Mouse (Mus musculus) hindbrain, embryonic 13.5 days (tissue): ENCODE results near the gene Gm26558. TPM values are rescaled to one million over a fixed set of nuclear protein-coding genes. Genes with fewer than 3 reads are reported as not detected.

Experiments used
- ATAC-seq: fragments of 200-750 bp; cut with Nextera tagmentation; 2 replicates; pipeline ENCODE4 v1.8.0; 2017; ENCODE audit warnings: moderate TSS enrichment; ENCODE audit not compliant: low FRiP score
- H3K27ac ChIP-seq: fragments of 300-500 bp; sonication (generic); 2 replicates; pipeline ENCODE4 v1.5.1; 2015; ENCODE audit warnings: inconsistent platforms, mild to moderate bottlenecking, moderate library complexity
- H3K27me3 ChIP-seq: fragments of 300-500 bp; sonication (generic); 2 replicates; pipeline ENCODE4 v1.6.1; 2015; ENCODE audit warnings: mild to moderate bottlenecking, inconsistent platforms
- H3K36me3 ChIP-seq: fragments of 300-500 bp; sonication (generic); 2 replicates; pipeline ENCODE4 v1.6.1; 2015; ENCODE audit warnings: mild to moderate bottlenecking, inconsistent platforms
- H3K4me1 ChIP-seq: fragments of 300-500 bp; sonication (generic); replicated peaks from 2 replicates; pipeline ENCODE4 v1.6.1; 2015; ENCODE audit warnings: inconsistent platforms
- H3K4me2 ChIP-seq: fragments of 300-500 bp; sonication (generic); 2 replicates; pipeline ENCODE4 v1.6.1; 2015; ENCODE audit warnings: inconsistent platforms, mild to moderate bottlenecking, moderate library complexity
- H3K4me3 ChIP-seq: fragments of 300-500 bp; sonication (generic); 2 replicates; pipeline ENCODE4 v1.5.1; 2015; ENCODE audit warnings: mild to moderate bottlenecking, inconsistent platforms
- H3K9ac ChIP-seq: fragments of 300-500 bp; sonication (generic); 2 replicates; pipeline ENCODE4 v1.6.1; 2015; ENCODE audit warnings: mild to moderate bottlenecking, inconsistent platforms
- H3K9me3 ChIP-seq: fragments of 300-500 bp; sonication (generic); 2 replicates; pipeline ENCODE4 v1.6.1; 2016; ENCODE audit warnings: inconsistent platforms
- WGBS: fragments of 180-500 bp; shearing (Covaris S2); methylation state at CpG from one replicate; pipeline ENCODE4 v1.1.7; 2015; 5-methylcytosine and 5-hydroxymethylcytosine counted together
- polyA plus RNA-seq: library from polyadenylated mRNA; unstranded; fragments of >200 nt; fragmentation: Nextera tagmentation; extraction: Ambion mirVana; gene quantifications from 2 replicates; pipeline ENCODE4 v1.2.1, GENCODE M21; 2015

Gm26558 gene
- polyA plus RNA-seq, 1 experiment from 2014 or later, result 3.7 TPM

DNA sequence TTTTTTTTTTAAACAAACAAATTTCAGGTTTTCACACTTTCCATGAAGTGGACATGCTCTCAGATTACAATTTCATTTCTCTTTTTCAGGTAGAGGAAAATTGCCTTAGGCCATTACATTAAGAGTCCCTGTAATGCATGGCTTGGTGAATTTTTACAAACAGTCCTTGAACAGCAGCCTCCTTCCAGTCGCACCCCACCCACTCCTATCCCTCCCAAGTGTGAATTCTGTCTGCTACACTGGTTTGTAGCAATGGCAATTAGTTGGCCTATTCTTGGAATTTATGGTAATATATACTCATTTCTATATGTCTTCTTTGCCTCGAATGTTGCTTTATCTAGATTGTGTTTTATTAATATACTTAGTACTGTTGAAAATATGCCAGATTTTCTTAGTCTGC, 10.6 kb upstream of the Gm26558 start:
- no peak overlapping the region for H3K9ac ChIP-seq
- H3K27ac ChIP-seq, result no peak overlapping the region
- H3K4me2 ChIP-seq, result no peak overlapping the region
- H3K4me3 ChIP-seq, result no peak overlapping the region
- WGBS, result 94% methylated on average over 2 of the region's 2 CpGs
- no peaks in the 10 kb centered on the region for H3K27me3 ChIP-seq
- H3K9me3 ChIP-seq, result no peaks in the 10 kb centered on the region
- no peak for ATAC-seq
- H3K4me1 ChIP-seq, result no peaks in the 10 kb centered on the region
- no peaks in the 10 kb centered on the region for H3K36me3 ChIP-seq

- H3K27ac ChIP-seq, result no peak overlapping the region
- no peak overlapping the region for H3K9ac ChIP-seq
- 79% methylated on average over 2 of the region's 2 CpGs for WGBS
- no peaks in the 10 kb centered on the region for H3K4me1 ChIP-seq
- no peaks in the 10 kb centered on the region for H3K27me3 ChIP-seq
- no peaks in the 10 kb centered on the region for H3K36me3 ChIP-seq
- H3K4me3 ChIP-seq, result no peak overlapping the region
- ATAC-seq, result no peak
- no peak overlapping the region for H3K4me2 ChIP-seq
- H3K9me3 ChIP-seq, result no peaks in the 10 kb centered on the region
Observed at GRCm38 (mm10) chr2:70669896-70670295, 8.0 kb upstream of the Gm26558 start.

GRCm38 (mm10) chr2:70669241-70669640, 7.3 kb upstream of the Gm26558 start:
- Histone ChIP-seq H3K9me3 (no peaks in the 10 kb centered on the region), H3K27ac (no peak overlapping the region), H3K36me3 (no peaks in the 10 kb centered on the region), H3K4me2 (no peak overlapping the region), H3K4me1 (no peaks in the 10 kb centered on the region), H3K27me3 (no peaks in the 10 kb centered on the region), H3K9ac (no peak overlapping the region), H3K4me3 (no peak overlapping the region)
- ATAC-seq, result no peak
- WGBS, result 85% methylated on average over 2 of the region's 2 CpGs

- no peak overlapping the region for H3K4me3 ChIP-seq
- ATAC-seq, result no peak
- H3K27ac ChIP-seq, result no peak overlapping the region
- H3K27me3 ChIP-seq, result no peaks in the 10 kb centered on the region
- no peak overlapping the region for H3K9ac ChIP-seq
- H3K4me2 ChIP-seq, result no peak overlapping the region
- no peaks in the 10 kb centered on the region for H3K9me3 ChIP-seq
- H3K4me1 ChIP-seq, result peaks cover 17% of the 10 kb centered on the region
- H3K36me3 ChIP-seq, result no peaks in the 10 kb centered on the region
- 93% methylated on average over 7 of the region's 7 CpGs for WGBS
Observed at GRCm38 (mm10) chr2:70667016-70667415, 5.1 kb upstream of the Gm26558 start.

DNA sequence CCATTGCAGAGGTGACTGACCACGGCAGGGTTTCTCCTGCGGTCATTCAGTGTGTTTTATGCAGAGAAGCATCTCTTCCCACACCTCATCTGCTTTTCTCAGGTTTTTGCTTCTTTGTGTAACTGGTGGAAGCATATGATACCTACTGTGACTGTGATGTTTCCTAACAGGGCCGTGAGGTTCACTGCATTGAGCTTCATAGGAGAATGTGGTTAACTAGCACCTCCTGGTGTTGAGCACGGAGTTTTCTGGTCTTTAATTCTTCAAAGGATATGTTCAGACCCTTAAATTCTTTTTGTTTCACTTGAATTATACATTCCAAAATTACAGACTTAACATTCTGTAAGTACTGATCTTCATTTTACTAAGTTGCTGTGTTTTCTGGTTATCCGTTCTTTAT, 1.9 kb upstream of the Gm26558 start:
- no peak overlapping the region for H3K27ac ChIP-seq
- no peak for ATAC-seq
- no peak overlapping the region for H3K4me2 ChIP-seq
- peaks cover 23% of the 10 kb centered on the region for H3K4me1 ChIP-seq
- H3K4me3 ChIP-seq, result no peak overlapping the region
- no peaks in the 10 kb centered on the region for H3K9me3 ChIP-seq
- no peaks in the 10 kb centered on the region for H3K36me3 ChIP-seq
- no peak overlapping the region for H3K9ac ChIP-seq
- WGBS, result 82% methylated on average over 5 of the region's 5 CpGs
- H3K27me3 ChIP-seq, result no peaks in the 10 kb centered on the region

- Histone ChIP-seq H3K9me3 (no peaks in the 10 kb centered on the region), H3K9ac (peak within 1 kb of the TSS; percentile 95), H3K27ac (peak within 1 kb of the TSS; percentile 92), H3K4me1 (peaks cover 23% of the 10 kb centered on the region), H3K4me2 (peak within 1 kb of the TSS; percentile 87), H3K36me3 (no peaks in the 10 kb centered on the region), H3K27me3 (no peaks in the 10 kb centered on the region), H3K4me3 (peak within 1 kb of the TSS; percentile 92)
- peak; percentile 97 for ATAC-seq
- 2% methylated on average over 61 of the region's 64 CpGs for WGBS
Observed at GRCm38 (mm10) chr2:70660887-70661714, 807 bp downstream of the Gm26558 start, which contains the start of gene Gorasp2. Gene Gorasp2 (plus strand): TSS chr2:70661576.

DNA sequence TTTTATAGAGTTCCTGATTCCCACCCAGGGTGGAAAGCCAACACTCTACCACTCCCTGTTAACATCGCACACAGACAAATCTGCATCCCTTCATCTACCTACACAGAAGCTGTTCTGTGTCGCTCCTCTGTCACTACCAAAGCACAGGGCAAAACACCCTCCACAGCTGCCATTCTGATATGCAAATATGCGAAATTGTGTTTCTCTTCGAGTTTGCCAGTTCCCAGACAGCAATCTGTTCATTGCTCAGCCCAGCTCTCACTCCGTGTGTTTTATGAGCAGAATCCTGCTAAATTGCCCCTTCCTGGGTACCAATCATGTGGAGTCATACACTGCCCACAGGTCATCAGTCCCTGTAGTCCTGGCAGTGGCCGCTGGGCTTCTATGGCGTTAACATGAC, 4.8 kb downstream of the Gm26558 start:
- H3K4me2 ChIP-seq, result no peak overlapping the region
- H3K4me3 ChIP-seq, result no peak overlapping the region
- 72% methylated on average over 7 of the region's 7 CpGs for WGBS
- H3K36me3 ChIP-seq, result no peaks in the 10 kb centered on the region
- H3K9me3 ChIP-seq, result no peaks in the 10 kb centered on the region
- peaks cover 7% of the 10 kb centered on the region for H3K4me1 ChIP-seq
- H3K27me3 ChIP-seq, result no peaks in the 10 kb centered on the region
- ATAC-seq, result no peak
- H3K9ac ChIP-seq, result no peak overlapping the region
- no peak overlapping the region for H3K27ac ChIP-seq

- Histone ChIP-seq H3K36me3 (no peaks in the 10 kb centered on the region), H3K27me3 (no peaks in the 10 kb centered on the region), H3K27ac (no peak overlapping the region), H3K4me2 (no peak overlapping the region), H3K9ac (no peak overlapping the region), H3K9me3 (no peaks in the 10 kb centered on the region), H3K4me1 (no peaks in the 10 kb centered on the region), H3K4me3 (no peak overlapping the region)
- no peak for ATAC-seq
- WGBS, result 65% methylated on average over 6 of the region's 6 CpGs
Observed at GRCm38 (mm10) chr2:70651820-70652219, 10.1 kb downstream of the Gm26558 start.

DNA sequence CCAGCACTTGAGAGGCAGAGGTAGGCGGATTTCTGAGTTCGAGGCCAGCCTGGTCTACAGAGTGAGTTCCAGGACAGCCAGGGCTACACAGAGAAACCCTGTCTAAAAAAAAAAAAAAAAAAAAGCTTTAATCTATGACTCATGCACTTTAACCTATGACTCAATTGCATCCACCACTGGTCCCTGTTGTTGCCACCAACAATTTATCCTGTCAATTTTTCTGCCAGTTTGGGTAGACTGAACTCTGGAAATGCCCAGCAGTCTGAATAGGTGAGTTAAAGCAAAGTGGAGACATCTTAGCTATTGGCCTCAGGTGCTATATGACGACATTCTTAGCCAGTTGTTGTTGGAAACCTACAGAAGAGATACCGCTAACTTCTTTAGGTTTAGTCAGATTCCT, 12.4 kb downstream of the Gm26558 start:
- H3K9me3 ChIP-seq, result no peaks in the 10 kb centered on the region
- H3K4me1 ChIP-seq, result no peaks in the 10 kb centered on the region
- no peaks in the 10 kb centered on the region for H3K27me3 ChIP-seq
- H3K36me3 ChIP-seq, result no peaks in the 10 kb centered on the region
- no peak for ATAC-seq
- no peak overlapping the region for H3K9ac ChIP-seq
- H3K27ac ChIP-seq, result no peak overlapping the region
- 91% methylated on average over 4 of the region's 4 CpGs for WGBS
- H3K4me3 ChIP-seq, result no peak overlapping the region
- no peak overlapping the region for H3K4me2 ChIP-seq

GRCm38 (mm10) chr2:70648271-70648670, 13.6 kb downstream of the Gm26558 start:
- H3K27ac ChIP-seq, result no peak overlapping the region
- no peak overlapping the region for H3K4me2 ChIP-seq
- ATAC-seq, result no peak
- no peak overlapping the region for H3K4me3 ChIP-seq
- H3K9me3 ChIP-seq, result no peaks in the 10 kb centered on the region
- WGBS, result 95% methylated on average over 5 of the region's 5 CpGs
- no peaks in the 10 kb centered on the region for H3K36me3 ChIP-seq
- peaks cover 5% of the 10 kb centered on the region for H3K4me1 ChIP-seq
- no peaks in the 10 kb centered on the region for H3K27me3 ChIP-seq
- no peak overlapping the region for H3K9ac ChIP-seq

DNA sequence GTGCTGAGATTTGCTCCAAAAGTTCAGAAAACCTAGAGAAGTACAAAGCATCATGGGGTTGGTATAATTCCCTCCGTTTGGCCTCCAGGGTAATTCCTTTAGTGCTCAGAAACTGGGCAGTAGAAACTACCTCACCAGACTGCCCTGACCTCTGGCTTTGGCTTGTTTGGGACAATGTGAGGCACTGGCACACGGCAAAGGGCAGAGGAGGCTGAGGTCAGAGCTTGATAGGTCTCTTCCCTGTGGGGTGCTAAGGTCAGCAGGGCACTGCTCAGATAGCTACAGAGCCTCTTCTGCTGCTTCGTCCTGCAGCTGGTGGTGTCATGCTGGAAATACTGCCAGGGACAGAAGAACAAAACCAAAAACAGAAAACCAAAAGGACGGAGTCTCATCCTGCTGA, 14.2 kb downstream of the Gm26558 start:
- no peak for ATAC-seq
- Histone ChIP-seq H3K4me2 (no peak overlapping the region), H3K27ac (no peak overlapping the region), H3K4me1 (peaks cover 11% of the 10 kb centered on the region), H3K9me3 (no peaks in the 10 kb centered on the region), H3K27me3 (no peaks in the 10 kb centered on the region), H3K9ac (no peak overlapping the region), H3K4me3 (no peak overlapping the region), H3K36me3 (no peaks in the 10 kb centered on the region)
- WGBS, result 32% methylated on average over 4 of the region's 4 CpGs

GRCm38 (mm10) chr2:70645266-70645780, 16.6 kb downstream of the Gm26558 start:
- no peak overlapping the region for H3K9ac ChIP-seq
- H3K4me1 ChIP-seq, result peaks cover 14% of the 10 kb centered on the region
- H3K27ac ChIP-seq, result no peak overlapping the region
- H3K36me3 ChIP-seq, result no peaks in the 10 kb centered on the region
- H3K27me3 ChIP-seq, result no peaks in the 10 kb centered on the region
- 80% methylated on average over 6 of the region's 6 CpGs for WGBS
- no peak for ATAC-seq
- no peak overlapping the region for H3K4me3 ChIP-seq
- no peak overlapping the region for H3K4me2 ChIP-seq
- no peaks in the 10 kb centered on the region for H3K9me3 ChIP-seq
